Mouse (Mus musculus) lung, adult 2 months (tissue): ENCODE results near the gene Lpin1.

Experiments
- CTCF ChIP-seq: fragments of 200-500 bp; IDR thresholded peaks from 2 replicates; pipeline ENCODE4 v1.5.1; 2011; ENCODE audit warnings: mild to moderate bottlenecking, low read length, control low read depth; ENCODE audit not compliant: insufficient read depth
- POLR2A ChIP-seq: fragments of 200-500 bp; IDR thresholded peaks from 2 replicates; pipeline ENCODE4 v1.6.1; 2011; ENCODE audit warnings: low read depth, mild to moderate bottlenecking, control low read depth, low read length, borderline replicate concordance; ENCODE audit errors: extremely low read depth

DNA sequence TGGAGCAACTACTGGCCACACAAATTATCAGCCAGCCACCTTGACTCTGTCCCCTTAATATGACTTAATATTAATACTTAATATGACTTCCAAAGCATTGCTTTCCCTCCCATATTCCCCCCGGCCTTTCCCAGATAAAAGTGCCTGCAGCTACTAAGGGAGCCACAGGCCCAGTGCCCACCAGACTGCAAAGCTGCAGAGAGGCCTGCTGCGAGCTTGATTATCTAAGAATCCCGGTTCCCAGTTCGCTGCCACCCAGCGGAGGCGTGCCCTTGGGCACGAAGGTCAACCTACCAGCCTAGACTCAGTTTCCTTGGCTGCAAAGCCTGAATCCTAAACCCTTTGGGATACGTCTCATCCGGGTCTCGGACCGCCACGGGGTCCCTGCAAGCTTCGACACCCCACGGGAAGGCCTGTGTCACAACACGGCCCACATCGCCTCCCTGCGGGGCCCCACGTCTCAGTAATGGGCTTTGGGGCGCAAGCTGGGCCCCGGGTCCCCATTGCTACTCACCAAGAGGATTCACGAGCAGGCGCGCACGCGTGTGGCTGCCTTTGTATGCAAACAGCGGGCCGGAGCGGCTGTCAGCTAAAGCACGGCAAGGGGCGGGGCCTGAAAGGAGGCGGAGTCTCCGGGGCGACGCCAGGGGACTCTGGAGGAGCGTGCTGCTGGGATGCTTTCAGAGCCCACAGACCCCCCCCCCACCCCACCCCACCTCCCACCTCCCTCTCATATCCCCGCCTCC is 21.4 kb downstream of the Lpin1 start:
- TF ChIP-seq POLR2A (peak; percentile 90), CTCF (no peak)
